Comparison of ENCODE assay signal across 19 mouse cellular contexts in the genomic region with DNA sequence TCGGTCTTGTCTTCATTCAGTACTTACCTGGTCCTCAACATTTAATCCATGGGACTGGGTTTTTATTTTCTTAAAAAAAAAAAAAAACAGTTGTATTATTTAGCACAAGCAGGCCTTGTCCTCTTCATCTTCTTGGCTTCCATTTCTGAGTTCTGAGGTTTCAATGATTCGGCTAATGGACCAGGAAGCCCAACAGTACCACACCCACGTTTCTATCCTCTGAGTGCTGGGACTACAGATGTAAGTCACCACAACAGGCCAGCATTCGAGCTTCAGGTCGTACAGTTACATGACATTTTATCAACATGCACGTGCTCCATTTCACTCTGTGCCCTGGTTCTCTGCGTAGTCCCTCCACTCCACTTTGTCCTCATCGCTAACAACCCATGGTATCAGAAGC.
DNase-seq lines count a peak whose midpoint lies in the region; ATAC-seq and TF ChIP-seq lines count a peak whose summit lies in the region.
"Had no signal": no experiment of that assay in that cellular context is flagged by ENCODE, and none has a peak within 500 bp of the region (broad histone marks: within the 10 kb centered on the region; RNA-seq: fewer than 3 reads in every experiment).

No protein-coding gene starts in this region.

- no peak for TF ChIP-seq POLR2A in CH12.LX (IDR thresholded peaks at IDR 0.05; ENCODE audit: low read depth, low read length)

- H3K27ac ChIP-seq in forebrain, embryonic 13.5 days: peak overlapping the region; percentile 74; the same call in 1 of the 2 replicates
- no peak overlapping the region for H3K27ac ChIP-seq in forebrain, embryonic 14.5 days (ENCODE audit: low read depth, low read length)
- peak overlapping the region; percentile 77; the same call in 1 of the 2 replicates for H3K27ac ChIP-seq in hindbrain, embryonic 13.5 days
- no peak overlapping the region for H3K27ac ChIP-seq in hindbrain, embryonic 12.5 days
- no peak overlapping the region for H3K27ac ChIP-seq in midbrain, embryonic 11.5 days (ENCODE audit: low read depth, low read length)
- H3K27ac ChIP-seq in midbrain, embryonic 10.5 days (replicated peaks): no peak overlapping the region
- no peak overlapping the region for H3K27ac ChIP-seq in CH12.LX (ENCODE audit: insufficient read depth, low read depth)
- H3K27ac ChIP-seq: embryonic facial prominence, embryonic 15.5 days; forebrain, embryonic 10.5 days; intestine, embryonic 15.5 days had no signal

- TF ChIP-seq EP300 in CH12.LX (IDR thresholded peaks at IDR 0.05; ENCODE audit: low read length): no peak

- no peaks in the 10 kb centered on the region for H3K27me3 ChIP-seq in forebrain, embryonic 13.5 days
- H3K27me3 ChIP-seq in forebrain, embryonic 14.5 days (replicated peaks; ENCODE audit: control insufficient read depth, insufficient read depth, low read length): no peaks in the 10 kb centered on the region
- 0 out of 2 replicates have a peak, but pooled peaks cover 3% of the 10 kb centered on the region for H3K27me3 ChIP-seq in hindbrain, embryonic 13.5 days
- no peaks in the 10 kb centered on the region for H3K27me3 ChIP-seq in hindbrain, embryonic 12.5 days
- H3K27me3 ChIP-seq in midbrain, embryonic 11.5 days (ENCODE audit: control insufficient read depth, insufficient read depth, low read length): no peaks in the 10 kb centered on the region
- no peaks in the 10 kb centered on the region for H3K27me3 ChIP-seq in midbrain, embryonic 10.5 days (ENCODE audit: low read depth, poor library complexity, severe bottlenecking)
- H3K27me3 ChIP-seq in CH12.LX (replicated peaks): no peaks in the 10 kb centered on the region
- H3K27me3 ChIP-seq: embryonic facial prominence, embryonic 15.5 days; intestine, embryonic 15.5 days had no signal

- no peak for TF ChIP-seq RAD21 in CH12.LX (IDR thresholded peaks at IDR 0.05; ENCODE audit: low read depth, low read length)

- H3K4me1 ChIP-seq in forebrain, embryonic 13.5 days: peaks cover 19% of the 10 kb centered on the region
- peaks cover 20% of the 10 kb centered on the region for H3K4me1 ChIP-seq in forebrain, embryonic 14.5 days (ENCODE audit: control insufficient read depth, insufficient read depth, low read length)
- H3K4me1 ChIP-seq in hindbrain, embryonic 13.5 days (replicated peaks): peaks cover 22% of the 10 kb centered on the region
- peaks cover 9% of the 10 kb centered on the region; the same call in 1 of the 2 replicates for H3K4me1 ChIP-seq in hindbrain, embryonic 12.5 days
- H3K4me1 ChIP-seq in midbrain, embryonic 11.5 days (ENCODE audit: control insufficient read depth, insufficient read depth, low read length): no peaks in the 10 kb centered on the region
- H3K4me1 ChIP-seq in midbrain, embryonic 10.5 days: peaks cover 21% of the 10 kb centered on the region
- peaks cover 2 to 7% of the 10 kb centered on the region in 2 experiments; a peak in 2 of 4 replicates for H3K4me1 ChIP-seq in CH12.LX (ENCODE audit: control insufficient read depth in 1 of 2, insufficient read depth in 2 of 2)
- H3K4me1 ChIP-seq: embryonic facial prominence, embryonic 15.5 days; intestine, embryonic 15.5 days had no signal

- no peaks in the 10 kb centered on the region for H3K9me3 ChIP-seq in forebrain, embryonic 13.5 days (replicated peaks)
- no peaks in the 10 kb centered on the region for H3K9me3 ChIP-seq in forebrain, embryonic 14.5 days (replicated peaks; ENCODE audit: control insufficient read depth, low read length)
- H3K9me3 ChIP-seq in hindbrain, embryonic 13.5 days: no peaks in the 10 kb centered on the region
- H3K9me3 ChIP-seq in hindbrain, embryonic 12.5 days (replicated peaks): no peaks in the 10 kb centered on the region
- no peaks in the 10 kb centered on the region for H3K9me3 ChIP-seq in midbrain, embryonic 11.5 days (ENCODE audit: control insufficient read depth, low read length)
- H3K9me3 ChIP-seq in midbrain, embryonic 10.5 days (replicated peaks): no peaks in the 10 kb centered on the region
- H3K9me3 ChIP-seq in CH12.LX (replicated peaks; ENCODE audit: low read length): no peaks in the 10 kb centered on the region
- H3K9me3 ChIP-seq: embryonic facial prominence, embryonic 15.5 days; forebrain, embryonic 10.5 days; intestine, embryonic 15.5 days had no signal

- no peak for TF ChIP-seq CTCF in CH12.LX (conservative IDR thresholded peaks at IDR 0.05 in 1 of 2, IDR thresholded peaks at IDR 0.05 in 1 of 2; ENCODE audit: low read depth in 2 of 2, low read length in 2 of 2)

- WGBS in forebrain, embryonic 13.5 days: 89% methylated on average over 8 of the region's 8 CpGs
- WGBS in forebrain, embryonic 14.5 days: 93% methylated on average over 8 of the region's 8 CpGs
- WGBS in hindbrain, embryonic 13.5 days: 88% methylated on average over 8 of the region's 8 CpGs
- WGBS in hindbrain, embryonic 12.5 days: 89% methylated on average over 8 of the region's 8 CpGs
- WGBS in midbrain, embryonic 11.5 days: 94% methylated on average over 8 of the region's 8 CpGs
- WGBS in midbrain, embryonic 10.5 days: 92% methylated on average over 8 of the region's 8 CpGs

- no peak overlapping the region for H3K9ac ChIP-seq in forebrain, embryonic 13.5 days
- H3K9ac ChIP-seq in forebrain, embryonic 14.5 days (ENCODE audit: low read length): no peak overlapping the region
- no peak overlapping the region for H3K9ac ChIP-seq in hindbrain, embryonic 13.5 days
- H3K9ac ChIP-seq in hindbrain, embryonic 12.5 days: no peak overlapping the region
- H3K9ac ChIP-seq in midbrain, embryonic 11.5 days (ENCODE audit: low read length): no peak overlapping the region
- H3K9ac ChIP-seq in CH12.LX (ENCODE audit: insufficient read depth, low read depth): no peak overlapping the region
- H3K9ac ChIP-seq: embryonic facial prominence, embryonic 15.5 days; intestine, embryonic 15.5 days had no signal

- in situ Hi-C loops in CH12.LX (cut with MboI; ENCODE audit: low pct_ligation_motif_present, low pct_unique_long_range_greater_than_20kb, low sequenced_read_pairs): no loop called here

- H3K36me3 ChIP-seq in forebrain, embryonic 13.5 days (ENCODE audit: poor library complexity, severe bottlenecking): no peaks in the 10 kb centered on the region
- H3K36me3 ChIP-seq in forebrain, embryonic 14.5 days (ENCODE audit: control insufficient read depth, insufficient read depth, low read length): no peaks in the 10 kb centered on the region
- no peaks in the 10 kb centered on the region for H3K36me3 ChIP-seq in hindbrain, embryonic 13.5 days
- H3K36me3 ChIP-seq in hindbrain, embryonic 12.5 days: no peaks in the 10 kb centered on the region
- no peaks in the 10 kb centered on the region for H3K36me3 ChIP-seq in midbrain, embryonic 11.5 days (ENCODE audit: control insufficient read depth, insufficient read depth, low read length)
- no peaks in the 10 kb centered on the region for H3K36me3 ChIP-seq in midbrain, embryonic 10.5 days
- H3K36me3 ChIP-seq in CH12.LX (replicated peaks in 1 of 2; ENCODE audit: control insufficient read depth in 1 of 2, insufficient read depth in 1 of 2, low read length in 1 of 2): no peaks in the 10 kb centered on the region
- H3K36me3 ChIP-seq: embryonic facial prominence, embryonic 15.5 days; forebrain, embryonic 10.5 days; intestine, embryonic 15.5 days had no signal

- no peak overlapping the region for H3K4me2 ChIP-seq in forebrain, embryonic 13.5 days
- no peak overlapping the region for H3K4me2 ChIP-seq in forebrain, embryonic 14.5 days (ENCODE audit: low read length)
- H3K4me2 ChIP-seq in hindbrain, embryonic 13.5 days: no peak overlapping the region
- H3K4me2 ChIP-seq in hindbrain, embryonic 12.5 days (replicated peaks): no peak overlapping the region
- no peak overlapping the region for H3K4me2 ChIP-seq in midbrain, embryonic 11.5 days
- H3K4me2 ChIP-seq in CH12.LX (ENCODE audit: insufficient read depth, low read depth, poor library complexity, severe bottlenecking): peak overlapping the region; percentile 19; the same call in 1 of the 2 replicates
- H3K4me2 ChIP-seq: embryonic facial prominence, embryonic 15.5 days; intestine, embryonic 15.5 days had no signal

- no peak for ATAC-seq in forebrain, embryonic 13.5 days
- ATAC-seq in forebrain, embryonic 14.5 days: no peak
- no peak for ATAC-seq in hindbrain, embryonic 13.5 days (ENCODE audit: low FRiP score)
- no peak for ATAC-seq in hindbrain, embryonic 12.5 days (ENCODE audit: low FRiP score)
- no peak for ATAC-seq in midbrain, embryonic 11.5 days (ENCODE audit: low FRiP score)
- ATAC-seq: intestine, embryonic 15.5 days had no signal

- no peaks in the 10 kb centered on the region for H3K79me2 ChIP-seq in CH12.LX (replicated peaks; ENCODE audit: control insufficient read depth, extremely low read depth, insufficient read depth, poor library complexity, severe bottlenecking)

- no peak overlapping the region for H3K4me3 ChIP-seq in forebrain, embryonic 13.5 days
- no peak overlapping the region for H3K4me3 ChIP-seq in forebrain, embryonic 14.5 days (ENCODE audit: low read depth, low read length)
- H3K4me3 ChIP-seq in hindbrain, embryonic 13.5 days: no peak overlapping the region
- H3K4me3 ChIP-seq in hindbrain, embryonic 12.5 days: no peak overlapping the region
- H3K4me3 ChIP-seq in midbrain, embryonic 11.5 days (ENCODE audit: low read depth, low read length): no peak overlapping the region
- no peak overlapping the region for H3K4me3 ChIP-seq in midbrain, embryonic 10.5 days
- H3K4me3 ChIP-seq in CH12.LX (replicated peaks in 1 of 3; ENCODE audit: low read depth in 2 of 3, low read length in 2 of 3, poor library complexity in 1 of 3): no peak overlapping the region
- H3K4me3 ChIP-seq: embryonic facial prominence, embryonic 15.5 days; erythroblast, embryonic 14.5 days; forebrain, embryonic 10.5 days; intestine, embryonic 15.5 days had no signal

- no peak for DNase-seq in forebrain, embryonic 14.5 days (ENCODE audit: low spot score)
- DNase-seq in midbrain, embryonic 11.5 days (ENCODE audit: low spot score, missing footprints): peak; percentile 81
- DNase-seq in midbrain, embryonic 10.5 days (ENCODE audit: low spot score): no peak
- DNase-seq in CH12.LX (ENCODE audit: extremely low read depth): no peak
- DNase-seq in lung, adult 18-20 months: no peak
- DNase-seq: adrenal gland, adult 2 months; adrenal gland, postnatal 25 days; embryo, embryonic 11 days; gastrocnemius, postnatal 25 days; heart, postnatal 10 days; heart, postnatal 4 days; kidney, adult 18-20 months had no signal

- dilution Hi-C loops in CH12.LX (cut with MboI; ENCODE audit: extremely low pct_ligation_motif_present, extremely low pct_unique_long_range_greater_than_20kb, low sequenced_read_pairs): no loop called here

TF ChIP-seq in CH12.LX, 34 proteins besides CTCF, POLR2A, EP300 and RAD21:
- TF ChIP-seq ZC3H11A (IDR thresholded peaks at IDR 0.05; ENCODE audit: low read depth, low read length) (no peak), E2F4 (IDR thresholded peaks at IDR 0.05; ENCODE audit: insufficient replicate concordance, low read depth, low read length) (no peak), ETS1 (conservative IDR thresholded peaks at IDR 0.05; ENCODE audit: low read depth, low read length) (no peak), IRF4 (IDR thresholded peaks at IDR 0.05; ENCODE audit: low read depth, low read length) (no peak)

Comparison
In these comparisons a context has a peak if more than half of its experiments do, and no peak if none do; other contexts are left out.
1. H3K27ac ChIP-seq: peak in forebrain, embryonic 13.5 days (single experiment) and hindbrain, embryonic 13.5 days (single experiment); none in forebrain, embryonic 14.5 days (single experiment), hindbrain, embryonic 12.5 days (single experiment), midbrain, embryonic 11.5 days (single experiment), midbrain, embryonic 10.5 days (single experiment) and CH12.LX (single experiment).